8 mouse cellular contexts compared by ENCODE assay signal in the genomic region with DNA sequence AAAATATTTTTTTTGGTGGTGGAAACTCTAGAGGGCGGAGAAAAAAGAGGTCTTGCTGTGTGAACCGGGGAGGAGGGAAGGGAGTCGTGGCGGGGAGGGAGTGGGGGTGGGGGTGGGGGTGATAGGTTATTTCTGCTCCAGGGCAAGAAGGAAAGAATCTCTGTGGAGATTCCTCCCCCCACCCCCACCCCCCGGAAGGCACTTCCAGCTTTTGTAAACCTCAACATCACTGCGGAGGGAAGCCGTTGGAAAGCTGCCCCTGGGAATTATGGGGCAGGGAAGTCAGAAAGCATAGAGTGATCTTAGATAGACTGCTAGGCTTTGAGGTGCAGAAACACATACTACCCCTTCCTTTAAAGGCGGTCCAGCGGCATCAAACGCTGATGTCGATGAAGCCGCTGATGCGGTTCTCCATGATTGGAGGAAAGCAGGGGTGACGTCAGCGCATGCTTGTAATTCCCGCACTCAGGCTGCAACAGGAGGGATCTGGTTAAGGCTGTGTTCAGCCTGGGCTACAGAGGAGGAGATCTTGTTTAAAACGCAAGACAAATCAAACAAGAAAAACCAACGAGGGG.
DNase-seq lines count a peak whose midpoint lies in the region; ATAC-seq lines count a peak whose summit lies in the region.

No protein-coding gene starts in this region.

- no peaks in the 10 kb centered on the region for H3K36me3 ChIP-seq in hindbrain, embryonic 13.5 days
- no peaks in the 10 kb centered on the region for H3K36me3 ChIP-seq in lung, embryonic 16.5 days (ENCODE audit: control insufficient read depth, insufficient read depth, low read length)

- peak overlapping the region; percentile 89 for H3K4me2 ChIP-seq in hindbrain, embryonic 13.5 days
- H3K4me2 ChIP-seq in lung, embryonic 16.5 days (ENCODE audit: low read depth, low read length): peak overlapping the region; percentile 90

- peak; percentile 88 for DNase-seq in Muller cell, postnatal 12 days (ENCODE audit: inconsistent ontology term)
- peak; percentile 86 for DNase-seq in cerebellum, adult 9-10 months
- peak; percentile 72 to 77 for DNase-seq in frontal cortex, postnatal 14 days (ENCODE audit: low spot score in 2 of 2)
- DNase-seq in layer of hippocampus, postnatal 10 days (ENCODE audit: low spot score in 2 of 2): peak; percentile 68 to 79
- DNase-seq in ovary, postnatal 14 days (ENCODE audit: low spot score): peak; percentile 47
- peak; percentile 30 for DNase-seq in urinary bladder, postnatal 10 days (ENCODE audit: low spot score)

- peak overlapping the region; percentile 70 for H3K9ac ChIP-seq in hindbrain, embryonic 13.5 days
- peak overlapping the region; percentile 65 for H3K9ac ChIP-seq in lung, embryonic 16.5 days (ENCODE audit: low read length)

- H3K27ac ChIP-seq in hindbrain, embryonic 13.5 days: peak overlapping the region; percentile 86
- H3K27ac ChIP-seq in lung, embryonic 16.5 days (ENCODE audit: low read length): peak overlapping the region; percentile 86

- WGBS in hindbrain, embryonic 13.5 days: under 1% methylated on average over 18 of the region's 18 CpGs
- under 1% methylated on average over 18 of the region's 18 CpGs for WGBS in lung, embryonic 16.5 days

- no peaks in the 10 kb centered on the region for H3K9me3 ChIP-seq in hindbrain, embryonic 13.5 days
- H3K9me3 ChIP-seq in lung, embryonic 16.5 days (ENCODE audit: control insufficient read depth, low read length): no peaks in the 10 kb centered on the region

- H3K4me3 ChIP-seq in hindbrain, embryonic 13.5 days: peak overlapping the region; percentile 50
- peak overlapping the region; percentile 58 for H3K4me3 ChIP-seq in lung, embryonic 16.5 days (ENCODE audit: low read length)

- peaks cover 5% of the 10 kb centered on the region for H3K4me1 ChIP-seq in hindbrain, embryonic 13.5 days (replicated peaks)
- peaks cover 16% of the 10 kb centered on the region for H3K4me1 ChIP-seq in lung, embryonic 16.5 days (replicated peaks; ENCODE audit: control insufficient read depth, insufficient read depth, low read length)

- ATAC-seq in hindbrain, embryonic 13.5 days (ENCODE audit: low FRiP score): peak; percentile 93
- peak; percentile 84 for ATAC-seq in lung, embryonic 16.5 days (ENCODE audit: low read depth)

- 0 out of 2 replicates have a peak, but pooled peaks cover 4% of the 10 kb centered on the region for H3K27me3 ChIP-seq in hindbrain, embryonic 13.5 days
- no peaks in the 10 kb centered on the region for H3K27me3 ChIP-seq in lung, embryonic 16.5 days (ENCODE audit: control insufficient read depth, insufficient read depth, low read depth, low read length)

Comparison
In these comparisons a context has a peak if more than half of its experiments do, and no peak if none do; other contexts are left out.
1. Peak in every context shown above with its lines: DNase-seq, ATAC-seq, H3K4me3 ChIP-seq and H3K27ac ChIP-seq.
2. DNase-seq: peak in every context shown above with its lines; median percentile 88 in Muller cell, postnatal 12 days; 86 in cerebellum, adult 9-10 months; 74 in frontal cortex, postnatal 14 days; 74 in layer of hippocampus, postnatal 10 days; 47 in ovary, postnatal 14 days; 30 in urinary bladder, postnatal 10 days.